Mouse (Mus musculus): ENCODE measurements around the gene Ilf3. TPM values are rescaled to one million over a fixed set of nuclear protein-coding genes. Genes with fewer than 3 reads are reported as not detected.

Gene Ilf3
- polyA plus RNA-seq, 1 experiment from 2014 or later = 45.2 TPM

GRCm38 (mm10) chr9:21425556-21425945 lies 57.9 kb downstream of the Ilf3 start:
- 4% methylated on average over 6 of the region's 6 CpGs for WGBS
- Histone ChIP-seq H3K4me3 (ENCODE audit: low read depth, low read length) (peak overlapping the region; percentile 98), H3K4me2 (replicated peaks; ENCODE audit: low read depth) (peak overlapping the region; percentile 90), H3K9me3 (ENCODE audit: control insufficient read depth, low read length) (no peaks in the 10 kb centered on the region), H3K27me3 (ENCODE audit: control insufficient read depth, insufficient read depth, low read length) (no peaks in the 10 kb centered on the region), H3K36me3 (ENCODE audit: control insufficient read depth, insufficient read depth, low read length) (0 out of 2 replicates have a peak, but pooled peaks cover 3% of the 10 kb centered on the region), H3K27ac (replicated peaks) (peak overlapping the region; percentile 97), H3K4me1 (replicated peaks; ENCODE audit: control insufficient read depth, insufficient read depth) (peaks cover 4% of the 10 kb centered on the region; the same call in 1 of the 2 replicates), H3K9ac (ENCODE audit: low read length) (peak overlapping the region; percentile 97)
- ATAC-seq (ENCODE audit: low FRiP score, low TSS enrichment) = no peak
- DNase-seq (ENCODE audit: low spot score) = no peak
- TF ChIP-seq CTCF (IDR thresholded peaks at IDR 0.05; ENCODE audit: low read depth) (no peak), EP300 (optimal IDR thresholded peaks at IDR 0.05) (no peak)

GRCm38 (mm10) chr9:21426013-21426412 lies 58.3 kb downstream of the Ilf3 start:
- Histone ChIP-seq H3K27ac (replicated peaks) (peak overlapping the region; percentile 97), H3K4me2 (replicated peaks; ENCODE audit: low read depth) (peak overlapping the region; percentile 90), H3K9me3 (ENCODE audit: control insufficient read depth, low read length) (no peaks in the 10 kb centered on the region), H3K4me3 (ENCODE audit: low read depth, low read length) (peak overlapping the region; percentile 98), H3K27me3 (ENCODE audit: control insufficient read depth, insufficient read depth, low read length) (no peaks in the 10 kb centered on the region), H3K9ac (ENCODE audit: low read length) (peak overlapping the region; percentile 97), H3K4me1 (replicated peaks; ENCODE audit: control insufficient read depth, insufficient read depth) (peaks cover 4% of the 10 kb centered on the region; the same call in 1 of the 2 replicates), H3K36me3 (ENCODE audit: control insufficient read depth, insufficient read depth, low read length) (no peaks in the 10 kb centered on the region)
- TF ChIP-seq CTCF (IDR thresholded peaks at IDR 0.05; ENCODE audit: low read depth) = no peak
- no peak for TF ChIP-seq EP300 (optimal IDR thresholded peaks at IDR 0.05)
- WGBS = 0% methylated on average over 1 of the region's 1 CpGs
- peak; percentile 76 for ATAC-seq (ENCODE audit: low FRiP score, low TSS enrichment)
- DNase-seq (ENCODE audit: low spot score) = peak; percentile 82

GRCm38 (mm10) chr9:21426525-21426924 lies 58.9 kb downstream of the Ilf3 start:
- no peak for ATAC-seq (ENCODE audit: low FRiP score, low TSS enrichment)
- Histone ChIP-seq H3K4me1 (replicated peaks; ENCODE audit: control insufficient read depth, insufficient read depth) (peaks cover 4% of the 10 kb centered on the region; the same call in 1 of the 2 replicates), H3K36me3 (ENCODE audit: control insufficient read depth, insufficient read depth, low read length) (no peaks in the 10 kb centered on the region), H3K9ac (ENCODE audit: low read length) (no peak overlapping the region), H3K4me2 (replicated peaks; ENCODE audit: low read depth) (peak overlapping the region; percentile 90; the same call in 1 of the 2 replicates), H3K27me3 (ENCODE audit: control insufficient read depth, insufficient read depth, low read length) (no peaks in the 10 kb centered on the region), H3K9me3 (ENCODE audit: control insufficient read depth, low read length) (no peaks in the 10 kb centered on the region), H3K27ac (replicated peaks) (0 out of 2 replicates have a peak overlapping the region, but pooled peaks have one; percentile 1), H3K4me3 (ENCODE audit: low read depth, low read length) (no peak overlapping the region)
- TF ChIP-seq EP300 (optimal IDR thresholded peaks at IDR 0.05) (no peak), CTCF (IDR thresholded peaks at IDR 0.05; ENCODE audit: low read depth) (no peak)
- 64% methylated on average over 2 of the region's 2 CpGs for WGBS
- DNase-seq (ENCODE audit: low spot score) = no peak

- Histone ChIP-seq H3K4me3 (ENCODE audit: low read depth, low read length) (no peak overlapping the region), H3K9ac (ENCODE audit: low read length) (no peak overlapping the region), H3K4me2 (replicated peaks; ENCODE audit: low read depth) (no peak overlapping the region), H3K9me3 (ENCODE audit: control insufficient read depth, low read length) (no peaks in the 10 kb centered on the region), H3K27ac (replicated peaks) (no peak overlapping the region), H3K36me3 (ENCODE audit: control insufficient read depth, insufficient read depth, low read length) (no peaks in the 10 kb centered on the region), H3K27me3 (ENCODE audit: control insufficient read depth, insufficient read depth, low read length) (no peaks in the 10 kb centered on the region), H3K4me1 (replicated peaks; ENCODE audit: control insufficient read depth, insufficient read depth) (peaks cover 4% of the 10 kb centered on the region; the same call in 1 of the 2 replicates)
- TF ChIP-seq EP300 (optimal IDR thresholded peaks at IDR 0.05) (no peak), CTCF (IDR thresholded peaks at IDR 0.05; ENCODE audit: low read depth) (no peak)
- DNase-seq (ENCODE audit: low spot score) (no peak), ATAC-seq (ENCODE audit: low FRiP score, low TSS enrichment) (no peak)
- 53% methylated on average over 2 of the region's 2 CpGs for WGBS
Measured at GRCm38 (mm10) chr9:21427773-21428172, 60.1 kb downstream of the Ilf3 start.

GRCm38 (mm10) chr9:21428178-21428577 lies 60.5 kb downstream of the Ilf3 start:
- Histone ChIP-seq H3K27ac (replicated peaks) (no peak overlapping the region), H3K4me1 (replicated peaks; ENCODE audit: control insufficient read depth, insufficient read depth) (peaks cover 4% of the 10 kb centered on the region; the same call in 1 of the 2 replicates), H3K27me3 (ENCODE audit: control insufficient read depth, insufficient read depth, low read length) (no peaks in the 10 kb centered on the region), H3K9ac (ENCODE audit: low read length) (no peak overlapping the region), H3K9me3 (ENCODE audit: control insufficient read depth, low read length) (no peaks in the 10 kb centered on the region), H3K4me2 (replicated peaks; ENCODE audit: low read depth) (no peak overlapping the region), H3K36me3 (ENCODE audit: control insufficient read depth, insufficient read depth, low read length) (no peaks in the 10 kb centered on the region), H3K4me3 (ENCODE audit: low read depth, low read length) (no peak overlapping the region)
- 75% methylated on average over 6 of the region's 6 CpGs for WGBS
- no peak for DNase-seq (ENCODE audit: low spot score)
- no peak for ATAC-seq (ENCODE audit: low FRiP score, low TSS enrichment)
- TF ChIP-seq EP300 (optimal IDR thresholded peaks at IDR 0.05) (no peak), CTCF (IDR thresholded peaks at IDR 0.05; ENCODE audit: low read depth) (no peak)

GRCm38 (mm10) chr9:21430724-21431123 lies 63.1 kb downstream of the Ilf3 start:
- H3K4me1 ChIP-seq (replicated peaks; ENCODE audit: control insufficient read depth, insufficient read depth) = peaks cover 3% of the 10 kb centered on the region; the same call in 1 of the 2 replicates
- 82% methylated on average over 7 of the region's 7 CpGs for WGBS
- no peak overlapping the region for H3K27ac ChIP-seq (replicated peaks)
- H3K4me2 ChIP-seq (replicated peaks; ENCODE audit: low read depth) = no peak overlapping the region
- no peaks in the 10 kb centered on the region for H3K9me3 ChIP-seq (ENCODE audit: control insufficient read depth, low read length)
- H3K9ac ChIP-seq (ENCODE audit: low read length) = no peak overlapping the region
- ATAC-seq (ENCODE audit: low FRiP score, low TSS enrichment) = no peak
- no peaks in the 10 kb centered on the region for H3K27me3 ChIP-seq (ENCODE audit: control insufficient read depth, insufficient read depth, low read length)
- TF ChIP-seq CTCF (IDR thresholded peaks at IDR 0.05; ENCODE audit: low read depth) (no peak), EP300 (optimal IDR thresholded peaks at IDR 0.05) (no peak)
- H3K4me3 ChIP-seq (ENCODE audit: low read depth, low read length) = no peak overlapping the region
- H3K36me3 ChIP-seq (ENCODE audit: control insufficient read depth, insufficient read depth, low read length) = no peaks in the 10 kb centered on the region
- no peak for DNase-seq (ENCODE audit: low spot score)

All from stomach, postnatal 0 days (tissue).